Mouse (Mus musculus): ENCODE measurements around the gene Paqr9. TPM values are rescaled to one million over a fixed set of nuclear protein-coding genes. Genes with fewer than 3 reads are reported as not detected.

Gene Paqr9
- polyA plus RNA-seq, 1 experiment from 2014 or later: 0.31 TPM

GRCm38 (mm10) chr9:95612246-95612768 is 52.9 kb downstream of the Paqr9 start:
- Histone ChIP-seq H3K27ac (no peak overlapping the region), H3K4me3 (replicated peaks) (no peak overlapping the region), H3K4me2 (no peak overlapping the region), H3K4me1 (replicated peaks) (0 out of 2 replicates have a peak, but pooled peaks cover 2% of the 10 kb centered on the region), H3K9me3 (no peaks in the 10 kb centered on the region), H3K27me3 (no peaks in the 10 kb centered on the region), H3K9ac (replicated peaks) (no peak overlapping the region), H3K36me3 (no peaks in the 10 kb centered on the region)
- ATAC-seq (ENCODE audit: insufficient number of reproducible peaks, insufficient read depth, low FRiP score, low TSS enrichment, low read depth): no peak
- 76% methylated on average over 8 of the region's 8 CpGs for WGBS

- no peak for ATAC-seq (ENCODE audit: insufficient number of reproducible peaks, insufficient read depth, low FRiP score, low TSS enrichment, low read depth)
- H3K27me3 ChIP-seq: no peaks in the 10 kb centered on the region
- WGBS: 29% methylated on average over 9 of the region's 9 CpGs
- H3K27ac ChIP-seq: no peak overlapping the region
- H3K4me1 ChIP-seq (replicated peaks): 0 out of 2 replicates have a peak, but pooled peaks cover 2% of the 10 kb centered on the region
- no peaks in the 10 kb centered on the region for H3K36me3 ChIP-seq
- H3K4me2 ChIP-seq: 0 out of 2 replicates have a peak overlapping the region, but pooled peaks have one; percentile 21
- no peaks in the 10 kb centered on the region for H3K9me3 ChIP-seq
- no peak overlapping the region for H3K4me3 ChIP-seq (replicated peaks)
- no peak overlapping the region for H3K9ac ChIP-seq (replicated peaks)
Observed at GRCm38 (mm10) chr9:95613426-95614127, 54.1 kb downstream of the Paqr9 start.

GRCm38 (mm10) chr9:95614861-95615615 is 55.6 kb downstream of the Paqr9 start:
- H3K9ac ChIP-seq (replicated peaks): no peak overlapping the region
- 0 out of 2 replicates have a peak, but pooled peaks cover 2% of the 10 kb centered on the region for H3K4me1 ChIP-seq (replicated peaks)
- H3K36me3 ChIP-seq: no peaks in the 10 kb centered on the region
- no peaks in the 10 kb centered on the region for H3K27me3 ChIP-seq
- no peaks in the 10 kb centered on the region for H3K9me3 ChIP-seq
- H3K27ac ChIP-seq: no peak overlapping the region
- no peak for ATAC-seq (ENCODE audit: insufficient number of reproducible peaks, insufficient read depth, low FRiP score, low TSS enrichment, low read depth)
- WGBS: 67% methylated on average over 14 of the region's 14 CpGs
- H3K4me3 ChIP-seq (replicated peaks): no peak overlapping the region
- no peak overlapping the region for H3K4me2 ChIP-seq

GRCm38 (mm10) chr9:95615961-95616360 is 56.5 kb downstream of the Paqr9 start:
- no peaks in the 10 kb centered on the region for H3K9me3 ChIP-seq
- H3K4me3 ChIP-seq (replicated peaks): no peak overlapping the region
- H3K4me2 ChIP-seq: no peak overlapping the region
- no peaks in the 10 kb centered on the region for H3K27me3 ChIP-seq
- 84% methylated on average over 3 of the region's 3 CpGs for WGBS
- H3K27ac ChIP-seq: no peak overlapping the region
- H3K4me1 ChIP-seq (replicated peaks): 0 out of 2 replicates have a peak, but pooled peaks cover 2% of the 10 kb centered on the region
- ATAC-seq (ENCODE audit: insufficient number of reproducible peaks, insufficient read depth, low FRiP score, low TSS enrichment, low read depth): no peak
- H3K36me3 ChIP-seq: no peaks in the 10 kb centered on the region
- no peak overlapping the region for H3K9ac ChIP-seq (replicated peaks)

Other genes starting within 250 kb of the Paqr9 start
- 9.0 and 10.1 TPM in 2 replicates for gene Chst2, start 152.9 kb upstream of the Paqr9 start, polyA plus RNA-seq (2016; fragmentation: Nextera tagmentation; extraction: Ambion mirVana)
- 154 and 175 TPM in 2 replicates for gene U2surp, start 47.7 kb upstream of the Paqr9 start, polyA plus RNA-seq (2016; fragmentation: Nextera tagmentation; extraction: Ambion mirVana)
- gene Pcolce2, start 77.9 kb downstream of the Paqr9 start, polyA plus RNA-seq (2016; fragmentation: Nextera tagmentation; extraction: Ambion mirVana): 10.4 and 12.8 TPM in 2 replicates
- 3.8 and 4.5 TPM in 2 replicates for gene Trpc1, start 190.7 kb downstream of the Paqr9 start, polyA plus RNA-seq (2016; fragmentation: Nextera tagmentation; extraction: Ambion mirVana)